Mouse (Mus musculus) mesoderm, embryonic 11.5 days (tissue): Measurements from ENCODE around the gene Magi1.
A peak's percentile ranks its signal among the peaks of the same experiment; 100 is the strongest.

Source experiments
- DNase-seq: peaks from one replicate; pipeline ENCODE4 v3.0.0-alpha.2; 2012; ENCODE audit warnings: low read depth, low spot score

Gene Magi1

GRCm38 (mm10) chr6:94283318-94284061 lies at the start of gene Magi1:
Magi1 (minus strand) TSS chr6:94283917.
- DNase-seq: peak; percentile 97

- DNase-seq: no peak
Measured at GRCm38 (mm10) chr6:94327143-94327542, 43.4 kb upstream of the Magi1 start.

- no peak for DNase-seq
Measured at GRCm38 (mm10) chr6:94316886-94317285, 33.2 kb upstream of the Magi1 start.

- DNase-seq: no peak
Measured at GRCm38 (mm10) chr6:94312285-94312684, 28.6 kb upstream of the Magi1 start.

GRCm38 (mm10) chr6:94308498-94308897 lies 24.8 kb upstream of the Magi1 start:
- DNase-seq: no peak

GRCm38 (mm10) chr6:94303512-94303911 lies 19.8 kb upstream of the Magi1 start:
- no peak for DNase-seq

GRCm38 (mm10) chr6:94301804-94302203 lies 18.1 kb upstream of the Magi1 start:
- DNase-seq: no peak

- DNase-seq: no peak
Measured at GRCm38 (mm10) chr6:94300562-94300961, 16.8 kb upstream of the Magi1 start.

- no peak for DNase-seq
Measured at GRCm38 (mm10) chr6:94287387-94287786, 3.7 kb upstream of the Magi1 start.

GRCm38 (mm10) chr6:94286555-94286954 lies 2.8 kb upstream of the Magi1 start:
- DNase-seq: no peak

GRCm38 (mm10) chr6:94284089-94284825 lies 540 bp upstream of the Magi1 start:
- DNase-seq: peak; percentile 31

- peak; percentile 55 for DNase-seq
Measured at GRCm38 (mm10) chr6:94282301-94283241, 1.1 kb downstream of the Magi1 start.

- peak; percentile 47 for DNase-seq
Measured at GRCm38 (mm10) chr6:94281606-94282280, 2.0 kb downstream of the Magi1 start.

- DNase-seq: no peak
Measured at GRCm38 (mm10) chr6:94273941-94274340, 9.8 kb downstream of the Magi1 start.

GRCm38 (mm10) chr6:94270001-94270400 lies 13.7 kb downstream of the Magi1 start:
- no peak for DNase-seq

GRCm38 (mm10) chr6:94269174-94269573 lies 14.5 kb downstream of the Magi1 start:
- no peak for DNase-seq

- no peak for DNase-seq
Measured at GRCm38 (mm10) chr6:94265244-94265935, 18.3 kb downstream of the Magi1 start.

GRCm38 (mm10) chr6:94264183-94264941 lies 19.4 kb downstream of the Magi1 start:
- no peak for DNase-seq

- DNase-seq: no peak
Measured at GRCm38 (mm10) chr6:94260831-94261230, 22.9 kb downstream of the Magi1 start.

GRCm38 (mm10) chr6:94259981-94260380 lies 23.7 kb downstream of the Magi1 start:
- DNase-seq: no peak
